Mouse (Mus musculus) CH12.LX (cell line): ENCODE measurements around the gene Ears2.

Experiments
- BHLHE40 ChIP-seq: IDR thresholded peaks from 2 replicates; pipeline ENCODE4 v1.6.1; 2011; ENCODE audit warnings: mild to moderate bottlenecking, low read depth, low read length, improper control_type of control experiment
- CTCF ChIP-seq, 2 experiments: IDR thresholded peaks in 1 of 2; conservative IDR thresholded peaks in 1 of 2; 2 replicates each; pipeline ENCODE4 v1.5.1; 2011 to 2012; ENCODE audit warnings: low read depth in 2 of 2, low read length in 2 of 2, improper control_type of control experiment in 1 of 2, inconsistent platforms in 1 of 2, mild to moderate bottlenecking in 1 of 2, moderate library complexity in 1 of 2
- EP300 ChIP-seq: IDR thresholded peaks from 2 replicates; pipeline ENCODE4 v1.6.1; 2011; ENCODE audit warnings: low read length, improper control_type of control experiment
- JUN ChIP-seq: IDR thresholded peaks from 2 replicates; pipeline ENCODE4 v1.6.1; 2011; ENCODE audit warnings: low read depth, mild to moderate bottlenecking, low read length, improper control_type of control experiment, moderate library complexity; ENCODE audit not compliant: insufficient read depth
- MEF2A ChIP-seq: IDR thresholded peaks from 2 replicates; pipeline ENCODE4 v1.6.1; 2014; ENCODE audit warnings: low read depth, mild to moderate bottlenecking, inconsistent platforms, low read length, improper control_type of control experiment, borderline replicate concordance
- MXI1 ChIP-seq: IDR thresholded peaks from 2 replicates; pipeline ENCODE4 v1.6.1; 2011; ENCODE audit warnings: mild to moderate bottlenecking, low read depth, low read length, improper control_type of control experiment
- POLR2A ChIP-seq: IDR thresholded peaks from 2 replicates; pipeline ENCODE4 v1.6.1; 2011; ENCODE audit warnings: low read depth, mild to moderate bottlenecking, improper control_type of control experiment, low read length
- TCF12 ChIP-seq: IDR thresholded peaks from 2 replicates; pipeline ENCODE4 v1.6.1; 2014; ENCODE audit warnings: low read depth, mild to moderate bottlenecking, inconsistent platforms, low read length, improper control_type of control experiment
- UBTF ChIP-seq: IDR thresholded peaks from 2 replicates; pipeline ENCODE4 v1.6.1; 2012; ENCODE audit warnings: low read depth, mild to moderate bottlenecking, inconsistent platforms, low read length, improper control_type of control experiment, moderate library complexity
- USF1 ChIP-seq: IDR thresholded peaks from 2 replicates; pipeline ENCODE4 v1.6.1; 2014; ENCODE audit warnings: low read depth, mild to moderate bottlenecking, inconsistent platforms, low read length, improper control_type of control experiment
- ZKSCAN1 ChIP-seq: IDR thresholded peaks from 2 replicates; pipeline ENCODE4 v1.6.1; 2012; ENCODE audit warnings: low read depth, inconsistent platforms, low read length, improper control_type of control experiment, borderline replicate concordance
- ZNF384 ChIP-seq: IDR thresholded peaks from 2 replicates; pipeline ENCODE4 v1.6.1; 2012; ENCODE audit warnings: low read depth, low read length, improper control_type of control experiment, inconsistent platforms

- TF ChIP-seq CTCF (conservative IDR thresholded peaks at IDR 0.05 in 1 of 2, IDR thresholded peaks at IDR 0.05 in 1 of 2; ENCODE audit: low read depth in 2 of 2, low read length in 2 of 2) = no peak
- TF ChIP-seq MXI1 = no peak
- no peak for TF ChIP-seq JUN
- no peak for TF ChIP-seq UBTF
- no peak for TF ChIP-seq TCF12
- TF ChIP-seq ZNF384 = no peak
- no peak for TF ChIP-seq MEF2A
- no peak for TF ChIP-seq BHLHE40
- no peak for TF ChIP-seq POLR2A
- TF ChIP-seq USF1 = no peak
- TF ChIP-seq ZKSCAN1 = no peak
- no peak for TF ChIP-seq EP300
Measured at GRCm38 (mm10) chr7:122015105-122015504, 52.0 kb downstream of the Ears2 start.
